Mouse (Mus musculus): ENCODE results near the gene Nrg4. TPM values are rescaled to one million over a fixed set of nuclear protein-coding genes. Genes with fewer than 3 reads are reported as not detected.

The Nrg4 gene
- total and polyA plus RNA-seq, 2 experiments from 2014 or later = 0.24 to 0.94 TPM

GRCm38 (mm10) chr9:55199348-55199747 is 127.3 kb downstream of the Nrg4 start:
- DNase-seq (peak; percentile 5), ATAC-seq (no peak)
- TF ChIP-seq CTCF (IDR thresholded peaks at IDR 0.05; ENCODE audit: low read depth) = no peak
- H3K9ac ChIP-seq = no peak overlapping the region
- H3K4me2 ChIP-seq (ENCODE audit: low read depth) = no peak overlapping the region
- peaks cover 6% of the 10 kb centered on the region; the same call in 1 of the 2 replicates for H3K36me3 ChIP-seq (ENCODE audit: insufficient read depth)
- no peak overlapping the region for H3K27ac ChIP-seq (ENCODE audit: low read depth, low read length)
- H3K4me3 ChIP-seq (ENCODE audit: low read depth, low read length) = no peak overlapping the region
- H3K9me3 ChIP-seq (ENCODE audit: low read length) = no peaks in the 10 kb centered on the region
- H3K4me1 ChIP-seq (ENCODE audit: insufficient read depth) = no peaks in the 10 kb centered on the region
- H3K27me3 ChIP-seq (ENCODE audit: insufficient read depth, low read length) = no peaks in the 10 kb centered on the region
- WGBS = 60% methylated on average over 2 of the region's 2 CpGs

- 92% methylated on average over 1 of the region's 1 CpGs for WGBS
- H3K36me3 ChIP-seq (ENCODE audit: insufficient read depth) = 0 out of 2 replicates have a peak, but pooled peaks cover 4% of the 10 kb centered on the region
- no peak overlapping the region for H3K9ac ChIP-seq
- H3K4me2 ChIP-seq (ENCODE audit: low read depth) = no peak overlapping the region
- no peaks in the 10 kb centered on the region for H3K4me1 ChIP-seq (ENCODE audit: insufficient read depth)
- H3K4me3 ChIP-seq (ENCODE audit: low read depth, low read length) = no peak overlapping the region
- no peaks in the 10 kb centered on the region for H3K27me3 ChIP-seq (ENCODE audit: insufficient read depth, low read length)
- no peak overlapping the region for H3K27ac ChIP-seq (ENCODE audit: low read depth, low read length)
- no peak for TF ChIP-seq CTCF (IDR thresholded peaks at IDR 0.05; ENCODE audit: low read depth)
- DNase-seq (no peak), ATAC-seq (no peak)
- no peaks in the 10 kb centered on the region for H3K9me3 ChIP-seq (ENCODE audit: low read length)
Observed at GRCm38 (mm10) chr9:55198260-55198659, 128.4 kb downstream of the Nrg4 start.

- Histone ChIP-seq H3K27me3 (ENCODE audit: insufficient read depth, low read length) (no peaks in the 10 kb centered on the region), H3K9ac (no peak overlapping the region)
Observed at GRCm38 (mm10) chr9:55195876-55196275, 130.8 kb downstream of the Nrg4 start.

GRCm38 (mm10) chr9:55174235-55174634 is 152.4 kb downstream of the Nrg4 start:
- DNase-seq = no peak

More at GRCm38 (mm10) chr9:55195876-55196275, 130.8 kb downstream of the Nrg4 start:
- Histone ChIP-seq H3K27ac (ENCODE audit: low read depth, low read length) (no peak overlapping the region), H3K4me3 (ENCODE audit: low read depth, low read length) (no peak overlapping the region), H3K36me3 (ENCODE audit: insufficient read depth) (peaks cover 10% of the 10 kb centered on the region; the same call in 1 of the 2 replicates), H3K4me2 (ENCODE audit: low read depth) (no peak overlapping the region), H3K9me3 (ENCODE audit: low read length) (no peaks in the 10 kb centered on the region), H3K4me1 (ENCODE audit: insufficient read depth) (no peaks in the 10 kb centered on the region)
- ATAC-seq (no peak), DNase-seq (no peak)
- TF ChIP-seq CTCF (IDR thresholded peaks at IDR 0.05; ENCODE audit: low read depth) = no peak
- WGBS = 93% methylated on average over 3 of the region's 3 CpGs

GRCm38 (mm10) chr9:55172195-55172685 is 154.4 kb downstream of the Nrg4 start:
- 94% methylated on average over 1 of the region's 1 CpGs for WGBS
- no peaks in the 10 kb centered on the region for H3K9me3 ChIP-seq (ENCODE audit: low read length)

More at GRCm38 (mm10) chr9:55174235-55174634, 152.4 kb downstream of the Nrg4 start:
- Histone ChIP-seq H3K4me2 (ENCODE audit: low read depth) (no peak overlapping the region), H3K9ac (no peak overlapping the region), H3K4me3 (ENCODE audit: low read depth, low read length) (no peak overlapping the region), H3K27me3 (ENCODE audit: insufficient read depth, low read length) (no peaks in the 10 kb centered on the region), H3K4me1 (ENCODE audit: insufficient read depth) (no peaks in the 10 kb centered on the region), H3K27ac (ENCODE audit: low read depth, low read length) (no peak overlapping the region), H3K36me3 (ENCODE audit: insufficient read depth) (no peaks in the 10 kb centered on the region), H3K9me3 (ENCODE audit: low read length) (no peaks in the 10 kb centered on the region)
- 45% methylated on average over 2 of the region's 2 CpGs for WGBS
- no peak for ATAC-seq
- no peak for TF ChIP-seq CTCF (IDR thresholded peaks at IDR 0.05; ENCODE audit: low read depth)

GRCm38 (mm10) chr9:55170655-55171412 is 155.8 kb downstream of the Nrg4 start:
- H3K4me2 ChIP-seq (ENCODE audit: low read depth) = no peak overlapping the region
- DNase-seq = no peak
- H3K4me1 ChIP-seq (ENCODE audit: insufficient read depth) = no peaks in the 10 kb centered on the region
- no peak overlapping the region for H3K9ac ChIP-seq
- ATAC-seq = no peak
- no peaks in the 10 kb centered on the region for H3K27me3 ChIP-seq (ENCODE audit: insufficient read depth, low read length)
- H3K4me3 ChIP-seq (ENCODE audit: low read depth, low read length) = no peak overlapping the region
- no peak overlapping the region for H3K27ac ChIP-seq (ENCODE audit: low read depth, low read length)
- H3K36me3 ChIP-seq (ENCODE audit: insufficient read depth) = no peaks in the 10 kb centered on the region
- TF ChIP-seq CTCF (IDR thresholded peaks at IDR 0.05; ENCODE audit: low read depth) = no peak
- 89% methylated on average over 7 of the region's 7 CpGs for WGBS
- H3K9me3 ChIP-seq (ENCODE audit: low read length) = no peaks in the 10 kb centered on the region

More at GRCm38 (mm10) chr9:55172195-55172685, 154.4 kb downstream of the Nrg4 start:
- H3K36me3 ChIP-seq (ENCODE audit: insufficient read depth) = no peaks in the 10 kb centered on the region
- H3K4me1 ChIP-seq (ENCODE audit: insufficient read depth) = no peaks in the 10 kb centered on the region
- no peak overlapping the region for H3K4me2 ChIP-seq (ENCODE audit: low read depth)
- H3K27me3 ChIP-seq (ENCODE audit: insufficient read depth, low read length) = no peaks in the 10 kb centered on the region
- no peak overlapping the region for H3K9ac ChIP-seq
- H3K27ac ChIP-seq (ENCODE audit: low read depth, low read length) = no peak overlapping the region
- DNase-seq = no peak
- ATAC-seq = no peak
- TF ChIP-seq CTCF (IDR thresholded peaks at IDR 0.05; ENCODE audit: low read depth) = no peak
- H3K4me3 ChIP-seq (ENCODE audit: low read depth, low read length) = no peak overlapping the region

Other genes starting within 250 kb of the Nrg4 start
- gene Ube2q2, start 178.0 kb downstream of the Nrg4 start, total RNA-seq (2014; rRNA removed) = 32.6 and 34.1 TPM in 2 replicates
- gene Ube2q2, start 178.0 kb downstream of the Nrg4 start, polyA plus RNA-seq (2015; fragmentation: Nextera tagmentation; extraction: Ambion mirVana) = 24.9 and 32.3 TPM in 2 replicates
- gene Fbxo22, start 117.9 kb downstream of the Nrg4 start, total RNA-seq (2014; rRNA removed) = 69.6 and 73.6 TPM in 2 replicates
- gene Fbxo22, start 117.9 kb downstream of the Nrg4 start, polyA plus RNA-seq (2015; fragmentation: Nextera tagmentation; extraction: Ambion mirVana) = 55.6 and 79.0 TPM in 2 replicates
- gene Tmem266, start 69 bp upstream of the Nrg4 start, total RNA-seq (2014; rRNA removed) = 7.8 and 8.9 TPM in 2 replicates
- 3.7 and 4.8 TPM in 2 replicates for gene Tmem266, start 69 bp upstream of the Nrg4 start, polyA plus RNA-seq (2015; fragmentation: Nextera tagmentation; extraction: Ambion mirVana)
- gene Etfa, start 185.4 kb upstream of the Nrg4 start, total RNA-seq (2014; rRNA removed) = 11.2 and 17.9 TPM in 2 replicates
- gene Etfa, start 185.4 kb upstream of the Nrg4 start, polyA plus RNA-seq (2015; fragmentation: Nextera tagmentation; extraction: Ambion mirVana) = 94.2 and 96.0 TPM in 2 replicates
- not detected in 2 replicates for gene Isl2, start 211.8 kb upstream of the Nrg4 start, total RNA-seq (2014; rRNA removed)
- not detected in 2 replicates for gene Isl2, start 211.8 kb upstream of the Nrg4 start, polyA plus RNA-seq (2015; fragmentation: Nextera tagmentation; extraction: Ambion mirVana)